Mouse (Mus musculus): ENCODE data around the gene Tdrkh. TPM values are rescaled to one million over a fixed set of nuclear protein-coding genes. Genes with fewer than 3 reads are reported as not detected.
A peak's percentile ranks its signal among the peaks of the same experiment; 100 is the strongest.

Gene Tdrkh
- total and polyA plus RNA-seq, 2 experiments from 2014 or later = 12.0 to 39.5 TPM

DNA sequence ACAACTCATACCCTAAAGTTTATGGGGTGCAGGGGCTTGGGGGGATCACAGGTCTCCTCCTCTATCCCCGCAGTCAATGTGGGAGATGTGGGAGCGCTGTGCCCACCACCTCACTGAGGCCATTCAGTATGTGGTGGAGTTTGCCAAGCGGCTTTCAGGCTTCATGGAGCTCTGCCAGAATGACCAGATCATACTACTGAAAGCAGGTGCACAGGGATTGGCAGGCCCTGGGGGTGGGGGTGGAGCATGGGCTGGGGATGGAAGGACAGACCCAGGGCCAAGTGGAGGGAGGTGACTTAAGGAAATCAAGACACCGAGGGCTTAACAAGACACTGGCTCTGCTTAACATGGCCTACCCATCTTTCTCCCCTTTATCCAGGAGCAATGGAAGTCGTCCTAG is 22.1 kb upstream of the Tdrkh start:
- no peaks in the 10 kb centered on the region for H3K4me1 ChIP-seq (ENCODE audit: insufficient read depth, low read length)
- H3K4me3 ChIP-seq (ENCODE audit: low read depth, low read length) = no peak overlapping the region
- DNase-seq (ENCODE audit: low spot score) = peak; percentile 48
- H3K9ac ChIP-seq (replicated peaks; ENCODE audit: low read length, poor library complexity, severe bottlenecking) = no peak overlapping the region
- H3K27me3 ChIP-seq (ENCODE audit: insufficient read depth, low read length) = no peaks in the 10 kb centered on the region
- no peak overlapping the region for H3K27ac ChIP-seq (ENCODE audit: low read depth, low read length)
- ATAC-seq (ENCODE audit: low FRiP score) = no peak
- no peaks in the 10 kb centered on the region for H3K9me3 ChIP-seq (ENCODE audit: low read length)
- TF ChIP-seq CTCF (IDR thresholded peaks at IDR 0.05) = no peak
- H3K36me3 ChIP-seq (ENCODE audit: insufficient read depth, low read length) = no peaks in the 10 kb centered on the region
- H3K4me2 ChIP-seq (ENCODE audit: low read depth, low read length, poor library complexity, severe bottlenecking) = no peak overlapping the region
- WGBS = 76% methylated on average over 5 of the region's 5 CpGs

DNA sequence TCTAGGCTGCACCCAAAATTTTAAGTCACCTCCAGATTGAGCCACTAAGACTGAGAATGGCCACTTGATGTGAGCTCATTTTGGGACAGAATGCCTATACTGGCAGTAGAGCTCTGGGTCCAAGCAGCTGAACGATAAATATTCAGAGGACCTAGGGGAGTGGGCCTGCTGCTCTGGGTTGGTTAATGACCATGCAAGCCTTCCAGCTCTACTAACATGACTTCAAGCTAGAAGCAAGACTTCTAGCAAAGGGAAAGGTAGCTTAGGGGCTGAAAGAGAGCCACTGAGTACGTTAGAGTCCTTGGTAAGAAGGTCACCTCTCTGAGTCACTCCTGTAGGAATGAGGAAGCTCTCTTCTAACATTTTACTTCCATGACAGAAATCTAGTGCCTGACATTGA is 20.9 kb upstream of the Tdrkh start:
- 83% methylated on average over 2 of the region's 2 CpGs for WGBS
- no peak overlapping the region for H3K27ac ChIP-seq (ENCODE audit: low read depth, low read length)
- H3K36me3 ChIP-seq (ENCODE audit: insufficient read depth, low read length) = no peaks in the 10 kb centered on the region
- no peaks in the 10 kb centered on the region for H3K4me1 ChIP-seq (ENCODE audit: insufficient read depth, low read length)
- ATAC-seq (ENCODE audit: low FRiP score) (no peak), DNase-seq (ENCODE audit: low spot score) (no peak)
- no peak overlapping the region for H3K4me2 ChIP-seq (ENCODE audit: low read depth, low read length, poor library complexity, severe bottlenecking)
- H3K9ac ChIP-seq (replicated peaks; ENCODE audit: low read length, poor library complexity, severe bottlenecking) = no peak overlapping the region
- no peaks in the 10 kb centered on the region; the same call in 1 of the 2 replicates for H3K27me3 ChIP-seq (ENCODE audit: insufficient read depth, low read length)
- no peaks in the 10 kb centered on the region for H3K9me3 ChIP-seq (ENCODE audit: low read length)
- H3K4me3 ChIP-seq (ENCODE audit: low read depth, low read length) = no peak overlapping the region
- no peak for TF ChIP-seq CTCF (IDR thresholded peaks at IDR 0.05)

DNA sequence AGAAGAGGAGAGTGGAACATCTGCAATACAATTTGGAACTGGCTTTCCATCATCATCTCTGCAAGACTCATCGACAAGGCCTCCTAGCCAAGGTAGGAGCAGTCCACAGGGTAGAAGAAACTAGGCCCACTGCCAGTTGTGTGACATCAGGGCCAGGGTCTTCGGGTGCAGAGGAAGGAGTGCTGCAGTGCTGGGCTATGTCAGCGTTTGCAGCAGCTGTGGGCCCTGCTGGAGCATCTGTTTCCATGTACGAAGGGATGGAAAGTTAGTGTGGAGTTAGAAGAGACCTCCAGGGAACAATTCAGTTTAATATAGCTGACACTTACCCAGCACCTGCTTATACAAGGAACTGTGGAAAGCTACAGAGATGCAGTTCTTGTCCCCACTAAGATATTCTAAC is 20.0 kb upstream of the Tdrkh start:
- Histone ChIP-seq H3K27ac (ENCODE audit: low read depth, low read length) (no peak overlapping the region), H3K9me3 (ENCODE audit: low read length) (no peaks in the 10 kb centered on the region), H3K36me3 (ENCODE audit: insufficient read depth, low read length) (no peaks in the 10 kb centered on the region), H3K9ac (replicated peaks; ENCODE audit: low read length, poor library complexity, severe bottlenecking) (no peak overlapping the region), H3K4me1 (ENCODE audit: insufficient read depth, low read length) (no peaks in the 10 kb centered on the region), H3K4me2 (ENCODE audit: low read depth, low read length, poor library complexity, severe bottlenecking) (no peak overlapping the region), H3K4me3 (ENCODE audit: low read depth, low read length) (no peak overlapping the region), H3K27me3 (ENCODE audit: insufficient read depth, low read length) (no peaks in the 10 kb centered on the region; the same call in 1 of the 2 replicates)
- TF ChIP-seq CTCF (IDR thresholded peaks at IDR 0.05) = no peak
- ATAC-seq (ENCODE audit: low FRiP score) (no peak), DNase-seq (ENCODE audit: low spot score) (peak; percentile 26)
- WGBS = 79% methylated on average over 4 of the region's 4 CpGs

DNA sequence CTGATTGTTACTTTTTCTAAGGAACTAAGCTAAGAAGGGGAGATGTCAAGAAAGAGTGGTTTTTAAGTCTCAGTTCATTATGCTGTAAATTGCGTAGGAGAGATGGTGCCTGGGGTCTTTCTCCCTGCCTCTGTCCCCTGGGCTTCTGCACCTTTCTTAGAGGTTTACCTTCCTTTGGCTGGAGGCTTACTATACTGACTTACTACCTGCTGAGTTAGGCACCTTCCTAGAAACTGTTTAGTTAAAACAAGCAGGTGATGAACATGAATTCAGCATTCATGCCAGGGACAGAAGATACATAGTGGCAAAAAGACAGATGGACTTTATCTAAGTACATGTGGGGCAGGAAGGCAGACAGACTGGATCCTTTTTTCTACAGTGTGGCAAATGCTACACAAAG is 16.7 kb upstream of the Tdrkh start:
- no peak overlapping the region for H3K4me3 ChIP-seq (ENCODE audit: low read depth, low read length)
- H3K4me2 ChIP-seq (ENCODE audit: low read depth, low read length, poor library complexity, severe bottlenecking) = no peak overlapping the region
- H3K27me3 ChIP-seq (ENCODE audit: insufficient read depth, low read length) = no peaks in the 10 kb centered on the region; the same call in none of the 2 replicates
- 79% methylated on average over 1 of the region's 1 CpGs for WGBS
- no peak overlapping the region for H3K9ac ChIP-seq (replicated peaks; ENCODE audit: low read length, poor library complexity, severe bottlenecking)
- no peaks in the 10 kb centered on the region for H3K36me3 ChIP-seq (ENCODE audit: insufficient read depth, low read length)
- TF ChIP-seq CTCF (IDR thresholded peaks at IDR 0.05) = no peak
- no peak overlapping the region for H3K27ac ChIP-seq (ENCODE audit: low read depth, low read length)
- no peak for DNase-seq (ENCODE audit: low spot score)
- no peaks in the 10 kb centered on the region for H3K9me3 ChIP-seq (ENCODE audit: low read length)
- no peak for ATAC-seq (ENCODE audit: low FRiP score)
- H3K4me1 ChIP-seq (ENCODE audit: insufficient read depth, low read length) = no peaks in the 10 kb centered on the region; the same call in 1 of the 2 replicates

DNA sequence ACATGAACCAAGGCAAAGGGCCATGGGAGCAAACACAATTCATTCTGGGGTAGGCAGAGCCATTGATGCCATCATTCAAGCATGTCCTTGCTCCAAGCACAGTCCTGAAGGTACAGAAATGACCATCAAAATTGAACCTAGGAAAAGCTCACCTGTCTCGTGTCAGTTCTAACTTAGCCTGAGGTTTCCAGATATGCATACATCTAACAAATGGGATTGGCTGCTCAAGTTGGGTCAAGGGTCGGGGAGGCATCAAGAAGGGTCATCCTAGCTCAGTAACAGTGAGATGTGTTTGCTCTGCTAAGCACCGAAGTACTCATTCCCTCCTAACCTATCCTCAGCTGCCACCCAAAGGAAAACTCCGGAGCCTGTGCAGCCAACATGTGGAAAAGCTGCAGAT is 16.2 kb upstream of the Tdrkh start:
- ATAC-seq (ENCODE audit: low FRiP score) (no peak), DNase-seq (ENCODE audit: low spot score) (no peak)
- H3K27ac ChIP-seq (ENCODE audit: low read depth, low read length) = no peak overlapping the region
- no peak overlapping the region for H3K4me3 ChIP-seq (ENCODE audit: low read depth, low read length)
- H3K4me2 ChIP-seq (ENCODE audit: low read depth, low read length, poor library complexity, severe bottlenecking) = no peak overlapping the region
- H3K27me3 ChIP-seq (ENCODE audit: insufficient read depth, low read length) = no peaks in the 10 kb centered on the region; the same call in none of the 2 replicates
- H3K36me3 ChIP-seq (ENCODE audit: insufficient read depth, low read length) = no peaks in the 10 kb centered on the region
- H3K9ac ChIP-seq (replicated peaks; ENCODE audit: low read length, poor library complexity, severe bottlenecking) = no peak overlapping the region
- no peak for TF ChIP-seq CTCF (IDR thresholded peaks at IDR 0.05)
- H3K9me3 ChIP-seq (ENCODE audit: low read length) = no peaks in the 10 kb centered on the region
- WGBS = 96% methylated on average over 4 of the region's 4 CpGs
- no peaks in the 10 kb centered on the region; the same call in 1 of the 2 replicates for H3K4me1 ChIP-seq (ENCODE audit: insufficient read depth, low read length)

DNA sequence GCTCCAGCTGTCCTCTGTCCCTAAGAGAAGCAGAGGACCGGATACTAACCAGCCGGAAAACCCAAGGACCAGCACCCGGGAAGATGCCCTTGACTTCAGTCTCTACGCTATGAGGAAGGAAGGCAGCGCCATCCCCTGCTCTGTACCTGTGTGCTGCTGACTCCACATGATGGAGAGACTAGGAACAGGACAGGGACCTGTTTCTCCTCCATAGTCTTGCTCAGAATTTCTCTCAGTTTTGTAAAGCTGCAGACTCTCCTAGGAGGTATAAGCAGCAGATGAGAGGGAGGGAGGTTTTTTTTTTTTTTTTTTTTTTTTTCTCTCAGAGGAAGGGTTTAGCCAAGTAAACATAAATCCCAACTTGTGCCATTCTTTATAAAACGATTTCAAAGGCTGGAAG is 14.9 kb upstream of the Tdrkh start, which contains the start of gene Lingo4:
TSS of gene Lingo4 (plus strand) at position 301 of the 400 bp plus-strand sequence.
- H3K4me1 ChIP-seq (ENCODE audit: insufficient read depth, low read length) = no peaks in the 10 kb centered on the region; the same call in 1 of the 2 replicates
- no peaks in the 10 kb centered on the region for H3K36me3 ChIP-seq (ENCODE audit: insufficient read depth, low read length)
- no peak for TF ChIP-seq CTCF (IDR thresholded peaks at IDR 0.05)
- DNase-seq (ENCODE audit: low spot score) (no peak), ATAC-seq (ENCODE audit: low FRiP score) (no peak)
- H3K27me3 ChIP-seq (ENCODE audit: insufficient read depth, low read length) = no peaks in the 10 kb centered on the region; the same call in none of the 2 replicates
- peak within 1 kb of the TSS; percentile 69 for H3K4me2 ChIP-seq (ENCODE audit: low read depth, low read length, poor library complexity, severe bottlenecking)
- WGBS = 70% methylated on average over 6 of the region's 6 CpGs
- H3K27ac ChIP-seq (ENCODE audit: low read depth, low read length) = no peak within 1 kb of the TSS
- peak within 1 kb of the TSS; percentile 47 for H3K9ac ChIP-seq (replicated peaks; ENCODE audit: low read length, poor library complexity, severe bottlenecking)
- H3K9me3 ChIP-seq (ENCODE audit: low read length) = no peaks in the 10 kb centered on the region
- H3K4me3 ChIP-seq (ENCODE audit: low read depth, low read length) = peak within 1 kb of the TSS; percentile 33

Measured in midbrain, postnatal 0 days (tissue).